Mouse (Mus musculus) right cerebral cortex, adult 2 months (tissue): ENCODE measurements around the gene H2-Ob.
A peak's percentile ranks its signal among the peaks of the same experiment; 100 is the strongest.
"Not testable (repeated sequence)": the region's sequence is repeated elsewhere in the genome, so short reads cannot be mapped to it uniquely, and the experiment has no call there.

Experiments used
- DNase-seq, 2 experiments: peaks; one replicate each; pipeline ENCODE4 v3.0.0; 2021 to 2022; ENCODE audit warnings: low spot score in 2 of 2

H2-Ob gene

GRCm38 (mm10) chr17:34207866-34208265 lies 30.8 kb upstream of the H2-Ob start:
- DNase-seq, result no peak

- DNase-seq, result no peak
Measured at GRCm38 (mm10) chr17:34208421-34208820, 30.3 kb upstream of the H2-Ob start.

- no peak for DNase-seq
Measured at GRCm38 (mm10) chr17:34209680-34210079, 29.0 kb upstream of the H2-Ob start.

- no peak for DNase-seq
Measured at GRCm38 (mm10) chr17:34210599-34210998, 28.1 kb upstream of the H2-Ob start.

GRCm38 (mm10) chr17:34211746-34212365 lies 26.8 kb upstream of the H2-Ob start:
- no peak for DNase-seq

- DNase-seq, result no peak
Measured at GRCm38 (mm10) chr17:34213936-34214335, 24.8 kb upstream of the H2-Ob start.

- DNase-seq, result no peak
Measured at GRCm38 (mm10) chr17:34215176-34215575, 23.5 kb upstream of the H2-Ob start.

- DNase-seq, result no peak
Measured at GRCm38 (mm10) chr17:34217216-34217928, 21.3 kb upstream of the H2-Ob start.

- no peak for DNase-seq
Measured at GRCm38 (mm10) chr17:34217986-34218385, 20.7 kb upstream of the H2-Ob start.

- peak in 1 of 2 experiments; percentile 20 for DNase-seq
Measured at GRCm38 (mm10) chr17:34218675-34219074, 20.0 kb upstream of the H2-Ob start.

GRCm38 (mm10) chr17:34219096-34219495 lies 19.6 kb upstream of the H2-Ob start:
- DNase-seq, result not testable (repeated sequence)

GRCm38 (mm10) chr17:34219801-34220200 lies 18.9 kb upstream of the H2-Ob start:
- peak in 1 of 2 experiments; percentile 35 for DNase-seq

GRCm38 (mm10) chr17:34220401-34220800 lies 18.3 kb upstream of the H2-Ob start:
- not testable (repeated sequence) for DNase-seq

GRCm38 (mm10) chr17:34224816-34225215 lies 13.9 kb upstream of the H2-Ob start:
- no peak for DNase-seq

- no peak for DNase-seq
Measured at GRCm38 (mm10) chr17:34225426-34225825, 13.3 kb upstream of the H2-Ob start.

- DNase-seq, result not testable (repeated sequence)
Measured at GRCm38 (mm10) chr17:34225911-34226310, 12.8 kb upstream of the H2-Ob start.

GRCm38 (mm10) chr17:34230971-34231370 lies 7.7 kb upstream of the H2-Ob start:
- DNase-seq, result not testable (repeated sequence)

- not testable (repeated sequence) for DNase-seq
Measured at GRCm38 (mm10) chr17:34232021-34232420, 6.7 kb upstream of the H2-Ob start.

GRCm38 (mm10) chr17:34234926-34235325 lies 3.8 kb upstream of the H2-Ob start:
- DNase-seq, result peak; percentile 78

- no peak for DNase-seq
Measured at GRCm38 (mm10) chr17:34236691-34237090, 2.0 kb upstream of the H2-Ob start.

GRCm38 (mm10) chr17:34237741-34238140 lies 962 bp upstream of the H2-Ob start:
- no peak for DNase-seq

GRCm38 (mm10) chr17:34239601-34240041 lies 918 bp downstream of the H2-Ob start:
- no peak for DNase-seq

- no peak for DNase-seq
Measured at GRCm38 (mm10) chr17:34240366-34240765, 1.7 kb downstream of the H2-Ob start.
